Mouse (Mus musculus): ENCODE data around the gene Gbp7.

DNA sequence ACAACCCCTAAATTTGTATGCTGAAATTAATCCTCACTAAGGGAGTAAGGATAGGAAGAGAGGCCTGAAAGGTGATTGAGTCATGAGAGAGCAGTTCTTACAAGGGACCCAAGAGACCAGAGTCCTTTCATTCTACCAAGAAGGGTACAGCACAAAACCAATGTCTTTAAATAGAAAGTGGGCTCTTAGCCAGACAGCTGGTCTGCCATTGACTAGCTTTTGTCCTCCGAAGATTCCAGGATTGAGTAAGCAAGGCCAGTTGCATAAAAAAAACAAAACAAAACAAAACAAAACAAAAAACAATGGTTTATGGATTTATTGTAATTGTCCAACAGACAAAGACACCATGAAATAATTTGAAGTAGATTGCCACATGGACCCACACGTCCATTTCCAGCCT lies 58.7 kb downstream of the Gbp7 start:
- TF ChIP-seq CTCF (IDR thresholded peaks at IDR 0.05; ENCODE audit: low read depth, low read length) (no peak), POLR2A (IDR thresholded peaks at IDR 0.05; ENCODE audit: borderline replicate concordance, low read depth, low read length) (no peak)
